Mouse (Mus musculus) kidney, adult 18-20 months (tissue): ENCODE results near the gene Scn3b.

Experiments used
- DNase-seq: peaks from one replicate; pipeline ENCODE4 v3.0.0; 2021

Scn3b gene

GRCm38 (mm10) chr9:40269103-40269861 is at the start of gene Scn3b:
Gene Scn3b, plus strand, starts transcription at chr9:40269217.
- no peak for DNase-seq

- no peak for DNase-seq
Observed at GRCm38 (mm10) chr9:40224289-40224688, 44.7 kb upstream of the Scn3b start.

- peak; percentile 29 for DNase-seq
Observed at GRCm38 (mm10) chr9:40227874-40228789, 40.9 kb upstream of the Scn3b start.

- DNase-seq = no peak
Observed at GRCm38 (mm10) chr9:40228804-40229331, 40.1 kb upstream of the Scn3b start.

- DNase-seq = no peak
Observed at GRCm38 (mm10) chr9:40229479-40229878, 39.5 kb upstream of the Scn3b start.

- DNase-seq = no peak
Observed at GRCm38 (mm10) chr9:40231019-40231418, 38.0 kb upstream of the Scn3b start.

GRCm38 (mm10) chr9:40234233-40235072 is 34.6 kb upstream of the Scn3b start:
- DNase-seq = no peak

- DNase-seq = no peak
Observed at GRCm38 (mm10) chr9:40235220-40235619, 33.8 kb upstream of the Scn3b start.

GRCm38 (mm10) chr9:40239749-40240148 is 29.3 kb upstream of the Scn3b start:
- no peak for DNase-seq

- DNase-seq = no peak
Observed at GRCm38 (mm10) chr9:40240311-40240710, 28.7 kb upstream of the Scn3b start.

GRCm38 (mm10) chr9:40241223-40241801 is 27.7 kb upstream of the Scn3b start:
- no peak for DNase-seq

GRCm38 (mm10) chr9:40241951-40242888 is 26.8 kb upstream of the Scn3b start:
- DNase-seq = peak; percentile 11

GRCm38 (mm10) chr9:40245466-40245865 is 23.6 kb upstream of the Scn3b start:
- DNase-seq = no peak

- no peak for DNase-seq
Observed at GRCm38 (mm10) chr9:40245974-40246665, 22.9 kb upstream of the Scn3b start.

GRCm38 (mm10) chr9:40246702-40247101 is 22.3 kb upstream of the Scn3b start:
- no peak for DNase-seq

- DNase-seq = no peak
Observed at GRCm38 (mm10) chr9:40249106-40249505, 19.9 kb upstream of the Scn3b start.

- DNase-seq = no peak
Observed at GRCm38 (mm10) chr9:40252459-40252858, 16.6 kb upstream of the Scn3b start.

- DNase-seq = no peak
Observed at GRCm38 (mm10) chr9:40263874-40264273, 5.1 kb upstream of the Scn3b start.

- no peak for DNase-seq
Observed at GRCm38 (mm10) chr9:40268040-40268747, 823 bp upstream of the Scn3b start.

- no peak for DNase-seq
Observed at GRCm38 (mm10) chr9:40268748-40269102, 292 bp upstream of the Scn3b start.
